Mouse (Mus musculus) heart, adult 2 months (tissue): Measurements from ENCODE around the gene Iqca.

ENCODE experiments used
- EP300 ChIP-seq: fragments of 200-500 bp; IDR thresholded peaks from 2 replicates; pipeline ENCODE4 v1.6.1; 2011; ENCODE audit warnings: low read depth, low read length, control low read depth; ENCODE audit not compliant: insufficient read depth
- POLR2A ChIP-seq: fragments of 200-500 bp; IDR thresholded peaks from 2 replicates; pipeline ENCODE4 v1.6.1; 2011; ENCODE audit warnings: mild to moderate bottlenecking, low read depth, low read length, control low read depth; ENCODE audit not compliant: insufficient read depth

DNA sequence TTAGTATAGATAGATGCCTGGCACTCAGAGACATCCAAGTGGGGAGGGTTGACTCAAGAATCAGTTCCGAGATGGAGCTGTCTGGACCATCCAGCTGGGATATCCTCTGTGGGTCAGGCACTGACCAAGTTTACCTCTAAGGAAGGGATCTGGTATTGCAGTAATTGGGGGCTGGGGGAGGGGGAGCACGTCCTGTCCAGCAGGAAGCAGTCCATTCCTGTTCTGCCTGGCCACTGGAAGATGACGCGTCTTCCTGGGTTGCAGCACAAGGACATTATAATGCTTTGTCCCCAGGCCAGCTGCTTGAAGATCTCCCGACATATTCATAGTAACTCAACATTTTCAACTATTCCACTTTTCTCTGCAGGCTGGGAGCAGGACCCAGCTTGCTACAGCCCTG, 48.0 kb upstream of the Iqca start:
- TF ChIP-seq EP300: 0 out of 2 replicates have a peak, but pooled peaks have one; percentile 51
- TF ChIP-seq POLR2A: no peak
